Mouse (Mus musculus) myocyte (in vitro differentiated cells): ENCODE measurements around the gene Gm10382.
A peak's percentile ranks its signal among the peaks of the same experiment; 100 is the strongest.

Experiments
- CEBPB ChIP-seq: IDR thresholded peaks from 2 replicates; pipeline ENCODE4 v1.6.1; 2011; ENCODE audit warnings: mild to moderate bottlenecking, moderate library complexity; ENCODE audit not compliant: poor library complexity, insufficient read depth, severe bottlenecking
- E2F4 ChIP-seq: IDR thresholded peaks from one replicate; pipeline ENCODE4 v1.6.1; 2011; ENCODE audit warnings: mild to moderate bottlenecking, control low read depth, moderate library complexity; ENCODE audit not compliant: insufficient read depth
- MAX ChIP-seq: IDR thresholded peaks from one replicate; pipeline ENCODE4 v1.6.1; 2011; ENCODE audit warnings: low read depth, mild to moderate bottlenecking, control low read depth
- MYOD1 ChIP-seq, 3 experiments: IDR thresholded peaks; one replicate each; pipeline ENCODE4 v1.6.1; 2011; ENCODE audit warnings: control low read depth in 2 of 3, low read depth in 2 of 3, mild to moderate bottlenecking in 2 of 3, moderate library complexity in 1 of 3; ENCODE audit not compliant: insufficient read length in 2 of 3, control insufficient read depth in 1 of 3
- MYOG ChIP-seq, 3 experiments: IDR thresholded peaks; one replicate each; pipeline ENCODE4 v1.6.1; 2011; ENCODE audit warnings: control low read depth in 2 of 3, low read depth in 2 of 3, mild to moderate bottlenecking in 2 of 3; ENCODE audit not compliant: insufficient read length in 2 of 3, control insufficient read depth in 1 of 3, insufficient read depth in 1 of 3
- POLR2A ChIP-seq: IDR thresholded peaks from one replicate; pipeline ENCODE4 v1.6.1; 2011; ENCODE audit warnings: low read depth, mild to moderate bottlenecking, control low read depth, moderate library complexity; ENCODE audit not compliant: insufficient read length
- POLR2AphosphoS2 ChIP-seq: IDR thresholded peaks from one replicate; pipeline ENCODE4 v1.6.1; 2011; ENCODE audit warnings: low read depth, control low read depth; ENCODE audit not compliant: insufficient read length
- SRF ChIP-seq: IDR thresholded peaks from one replicate; pipeline ENCODE4 v1.6.1; 2011; ENCODE audit warnings: low read depth; ENCODE audit not compliant: control insufficient read depth, insufficient read length
- TCF12 ChIP-seq: IDR thresholded peaks from one replicate; pipeline ENCODE4 v1.6.1; 2011; ENCODE audit warnings: mild to moderate bottlenecking, control low read depth; ENCODE audit not compliant: poor library complexity, insufficient read depth, severe bottlenecking
- TCF3 ChIP-seq: IDR thresholded peaks from one replicate; pipeline ENCODE4 v1.6.1; 2011; ENCODE audit warnings: low read depth, control low read depth; ENCODE audit not compliant: insufficient read length

- no peak for TF ChIP-seq TCF12
- no peak for TF ChIP-seq MYOG (IDR thresholded peaks at IDR 0.05; ENCODE audit: control insufficient read depth in 1 of 3, insufficient read depth in 1 of 3, insufficient read length in 2 of 3, low read depth in 2 of 3)
- peak; percentile 39 for TF ChIP-seq POLR2A
- no peak for TF ChIP-seq CEBPB
- no peak for TF ChIP-seq MAX
- TF ChIP-seq POLR2AphosphoS2: peak; percentile 79
- TF ChIP-seq E2F4: no peak
- TF ChIP-seq TCF3: no peak
- no peak for TF ChIP-seq MYOD1 (IDR thresholded peaks at IDR 0.05; ENCODE audit: control insufficient read depth in 1 of 3, insufficient read length in 2 of 3, low read depth in 2 of 3)
- no peak for TF ChIP-seq SRF
These were observed 7.0 kb upstream of the Gm10382 start for GRCm38 (mm10) chr5:125381954-125382672.
